Mouse (Mus musculus): ENCODE results near the gene Tmem101. TPM values are rescaled to one million over a fixed set of nuclear protein-coding genes. Genes with fewer than 3 reads are reported as not detected.

The Tmem101 gene
- polyA plus RNA-seq, 1 experiment from 2014 or later: 41.6 TPM

DNA sequence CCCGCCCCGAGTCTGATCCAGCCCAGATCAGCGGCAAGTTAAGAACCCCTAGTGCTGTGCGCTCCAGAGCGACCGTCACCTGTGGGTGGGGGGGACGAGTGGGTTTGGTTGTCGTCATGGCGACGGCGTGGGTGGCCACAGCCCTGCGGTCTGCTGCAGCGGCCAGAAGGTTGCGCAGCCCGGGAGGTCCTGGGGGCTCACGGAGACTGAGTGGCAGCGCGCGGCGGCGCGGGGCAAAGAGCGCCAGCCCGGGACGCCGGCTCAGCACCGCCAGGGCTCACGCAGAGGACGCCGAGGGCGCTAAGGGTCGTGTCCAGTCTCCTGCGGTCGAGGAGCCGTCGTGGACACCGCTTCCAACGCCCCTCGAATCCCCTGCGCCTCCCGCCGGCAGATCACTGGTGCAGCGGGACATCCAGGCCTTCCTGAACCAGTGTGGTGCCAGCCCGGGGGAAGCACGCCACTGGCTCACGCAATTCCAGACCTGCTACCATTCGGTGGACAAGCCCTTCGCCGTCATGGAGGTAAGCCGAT lies 10.7 kb downstream of the Tmem101 start, which contains the start of gene Nags:
Gene Nags, plus strand, starts transcription at position 43 of the 531 bp plus-strand sequence.
- under 1% methylated on average over 43 of the region's 50 CpGs for WGBS
- Histone ChIP-seq H3K27me3 (peaks cover 68% of the 10 kb centered on the region), H3K36me3 (no peaks in the 10 kb centered on the region), H3K9me3 (no peaks in the 10 kb centered on the region), H3K4me3 (peak within 1 kb of the TSS; percentile 19), H3K27ac (replicated peaks) (no peak within 1 kb of the TSS), H3K4me2 (replicated peaks) (peak within 1 kb of the TSS; percentile 33), H3K4me1 (peaks cover 13% of the 10 kb centered on the region), H3K9ac (replicated peaks) (no peak within 1 kb of the TSS)
- ATAC-seq (replicated peaks): no peak

DNA sequence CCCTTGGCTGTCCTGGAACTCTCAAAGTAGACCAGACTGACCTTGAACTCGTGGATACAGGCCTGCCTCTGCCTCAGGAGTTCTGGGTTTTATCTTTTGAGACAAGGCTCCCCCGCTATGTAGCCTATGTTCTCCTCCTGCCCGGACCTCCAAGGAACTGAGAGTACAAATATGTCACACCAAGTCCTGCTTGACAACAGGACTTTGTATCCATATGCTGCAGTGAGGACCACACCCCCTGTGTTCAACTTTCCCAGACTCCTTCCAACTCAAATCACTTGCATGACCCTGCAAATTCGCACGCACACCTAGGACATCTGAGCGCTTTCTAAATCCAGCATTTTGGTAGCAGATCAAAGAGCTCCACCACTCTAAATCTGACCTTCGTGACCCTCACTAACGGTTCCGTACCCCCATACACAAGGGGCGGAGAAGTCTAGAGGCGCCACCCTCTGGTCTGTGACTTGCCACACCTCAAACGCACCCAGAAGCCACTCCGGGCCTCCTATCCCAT lies 11.2 kb downstream of the Tmem101 start:
- Histone ChIP-seq H3K27me3 (peaks cover 68% of the 10 kb centered on the region), H3K27ac (replicated peaks) (no peak overlapping the region), H3K9me3 (no peaks in the 10 kb centered on the region), H3K36me3 (no peaks in the 10 kb centered on the region), H3K4me1 (peaks cover 13% of the 10 kb centered on the region), H3K9ac (replicated peaks) (no peak overlapping the region), H3K4me3 (peak overlapping the region; percentile 19), H3K4me2 (replicated peaks) (peak overlapping the region; percentile 33)
- no peak for ATAC-seq (replicated peaks)
- WGBS: 24% methylated on average over 13 of the region's 13 CpGs

DNA sequence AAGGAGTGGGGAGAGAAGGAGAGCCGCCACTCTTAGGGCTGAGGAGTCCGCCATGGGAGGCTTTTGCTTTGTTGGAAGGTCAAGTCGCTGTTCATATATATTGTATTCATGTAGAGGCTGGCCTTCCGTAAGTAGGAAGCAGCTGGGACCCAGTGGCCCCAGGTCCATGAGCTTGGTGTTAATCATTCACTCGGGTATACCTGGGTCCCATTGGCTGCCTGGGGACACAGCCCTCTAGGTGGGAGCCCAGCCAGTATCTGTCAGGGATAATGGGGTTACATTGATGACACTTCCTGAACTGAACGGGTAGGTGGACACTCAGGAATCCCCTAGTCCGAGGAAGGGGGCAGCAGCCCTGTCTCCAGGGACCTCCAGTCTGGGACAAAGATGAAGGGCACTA lies 13.8 kb downstream of the Tmem101 start:
- Histone ChIP-seq H3K36me3 (no peaks in the 10 kb centered on the region), H3K27me3 (peaks cover 46% of the 10 kb centered on the region)
- WGBS: 68% methylated on average over 7 of the region's 7 CpGs

DNA sequence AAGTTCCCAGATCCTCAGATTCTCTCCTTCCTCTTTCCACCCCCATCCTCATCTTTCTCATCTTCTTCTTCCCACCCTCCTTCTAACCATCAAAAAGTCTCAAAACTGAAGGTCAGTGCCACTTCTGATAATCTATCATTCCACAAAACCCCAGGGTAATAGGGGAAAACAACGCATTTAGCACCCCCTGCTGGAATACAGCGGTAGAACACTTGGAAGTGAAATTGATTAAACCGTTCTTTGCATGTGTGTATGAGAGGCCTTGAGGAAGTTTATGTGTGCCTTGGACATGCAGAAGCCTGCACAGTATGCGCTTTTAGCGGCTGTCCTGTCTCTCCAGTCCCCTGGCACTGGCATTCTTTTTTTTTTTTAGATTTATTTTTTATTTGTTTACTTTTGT lies 15.7 kb downstream of the Tmem101 start:
- H3K27me3 ChIP-seq: peaks cover 29% of the 10 kb centered on the region
- peaks cover 7% of the 10 kb centered on the region for H3K4me1 ChIP-seq
- H3K9ac ChIP-seq (replicated peaks): no peak overlapping the region
- WGBS: 2% methylated on average over 5 of the region's 5 CpGs
- no peak overlapping the region for H3K27ac ChIP-seq (replicated peaks)
- no peaks in the 10 kb centered on the region for H3K36me3 ChIP-seq
- no peak overlapping the region for H3K4me3 ChIP-seq
- no peak for ATAC-seq (replicated peaks)
- H3K4me2 ChIP-seq (replicated peaks): no peak overlapping the region
- H3K9me3 ChIP-seq: no peaks in the 10 kb centered on the region

More for the DNA sequence above, 13.8 kb downstream of the Tmem101 start:
- Histone ChIP-seq H3K4me2 (replicated peaks) (no peak overlapping the region), H3K9ac (replicated peaks) (no peak overlapping the region), H3K27ac (replicated peaks) (no peak overlapping the region), H3K4me1 (peaks cover 13% of the 10 kb centered on the region), H3K9me3 (no peaks in the 10 kb centered on the region), H3K4me3 (no peak overlapping the region)
- no peak for ATAC-seq (replicated peaks)

GRCm38 (mm10) chr11:102138447-102138740 lies 17.8 kb downstream of the Tmem101 start:
- H3K4me1 ChIP-seq: peaks cover 4% of the 10 kb centered on the region
- ATAC-seq (replicated peaks): peak; percentile 68; the same call in 1 of the 2 replicates
- H3K4me2 ChIP-seq (replicated peaks): peak overlapping the region; percentile 47
- under 1% methylated on average over 18 of the region's 18 CpGs for WGBS
- peaks cover 8% of the 10 kb centered on the region for H3K27me3 ChIP-seq
- H3K27ac ChIP-seq (replicated peaks): no peak overlapping the region
- H3K4me3 ChIP-seq: peak overlapping the region; percentile 26
- H3K36me3 ChIP-seq: no peaks in the 10 kb centered on the region
- no peaks in the 10 kb centered on the region for H3K9me3 ChIP-seq
- 0 out of 2 replicates have a peak overlapping the region, but pooled peaks have one; percentile 40 for H3K9ac ChIP-seq (replicated peaks)

DNA sequence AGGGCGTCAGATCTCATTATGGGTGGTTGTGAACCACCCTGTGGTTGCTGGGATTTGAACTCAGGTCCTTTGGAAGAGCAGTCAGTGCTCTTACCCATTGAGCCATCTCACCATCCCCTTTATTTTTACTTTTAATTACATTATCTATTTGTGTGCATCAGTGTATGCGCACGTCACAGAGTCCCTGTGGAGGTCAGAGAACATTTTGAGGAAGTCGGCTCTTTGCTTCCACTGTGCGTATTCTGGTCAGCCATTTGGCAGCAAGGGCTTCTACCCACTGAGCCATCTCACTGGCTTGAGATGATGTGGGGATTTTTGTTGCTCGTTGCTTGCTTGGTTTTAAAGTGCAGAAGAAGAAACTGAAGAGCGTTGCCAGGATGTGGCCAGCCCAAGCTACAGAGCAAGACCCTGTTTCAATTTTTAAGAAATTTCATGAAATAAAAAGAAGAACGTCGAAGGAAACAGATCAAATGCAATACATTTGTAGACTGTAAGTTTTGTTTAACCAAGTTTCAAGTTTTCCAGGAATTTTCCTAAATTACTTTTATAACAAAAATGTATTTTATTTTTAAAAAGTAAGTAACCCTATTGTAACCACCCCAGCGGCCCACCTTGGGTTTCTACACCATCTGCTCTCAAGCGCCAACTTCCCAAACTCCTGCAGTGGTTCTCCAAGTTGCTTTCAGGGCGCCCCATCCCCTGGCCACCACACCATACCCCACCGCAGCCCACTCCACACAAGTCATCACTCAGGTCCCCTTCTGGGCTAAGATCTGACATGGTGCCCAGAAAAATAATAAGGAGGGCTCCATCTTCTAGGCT lies 18.4 kb downstream of the Tmem101 start:
- peaks cover 4% of the 10 kb centered on the region; the same call in 1 of the 2 replicates for H3K27me3 ChIP-seq
- H3K4me1 ChIP-seq: peaks cover 4% of the 10 kb centered on the region
- WGBS: 44% methylated on average over 13 of the region's 13 CpGs
- peak overlapping the region; percentile 26 for H3K4me3 ChIP-seq
- no peaks in the 10 kb centered on the region for H3K36me3 ChIP-seq
- ATAC-seq (replicated peaks): 0 out of 2 replicates have a peak, but pooled peaks have one; percentile 6
- H3K27ac ChIP-seq (replicated peaks): no peak overlapping the region
- peak overlapping the region; percentile 47 for H3K4me2 ChIP-seq (replicated peaks)
- H3K9me3 ChIP-seq: no peaks in the 10 kb centered on the region
- 0 out of 2 replicates have a peak overlapping the region, but pooled peaks have one; percentile 40 for H3K9ac ChIP-seq (replicated peaks)

DNA sequence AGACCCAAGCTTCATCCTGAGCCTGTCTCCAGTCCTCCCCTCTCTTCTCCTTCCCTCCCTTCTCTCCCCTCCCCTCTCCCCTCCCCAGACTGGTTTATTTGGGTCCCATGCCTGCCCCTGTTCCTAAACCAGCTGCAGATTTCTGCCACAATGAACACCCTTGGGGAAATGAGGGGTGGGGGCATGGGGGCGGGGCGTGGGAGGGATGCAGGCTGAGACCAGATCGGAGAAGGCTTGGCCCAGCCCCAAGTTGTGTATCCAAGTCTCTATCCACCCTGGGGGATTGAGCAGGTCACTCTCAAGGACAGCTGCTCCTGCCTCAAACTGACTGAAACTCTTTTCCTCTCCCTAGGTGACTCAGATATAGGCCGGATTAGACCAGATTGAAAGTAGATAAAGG lies 21.7 kb downstream of the Tmem101 start:
- Histone ChIP-seq H3K9me3 (no peaks in the 10 kb centered on the region), H3K27ac (replicated peaks) (no peak overlapping the region)
- WGBS: 20% methylated on average over 4 of the region's 4 CpGs

GRCm38 (mm10) chr11:102117386-102117785 lies 38.8 kb downstream of the Tmem101 start:
- Histone ChIP-seq H3K36me3 (no peaks in the 10 kb centered on the region), H3K9ac (replicated peaks) (no peak overlapping the region), H3K4me3 (no peak overlapping the region), H3K9me3 (no peaks in the 10 kb centered on the region), H3K27me3 (no peaks in the 10 kb centered on the region), H3K27ac (replicated peaks) (no peak overlapping the region), H3K4me1 (no peaks in the 10 kb centered on the region), H3K4me2 (replicated peaks) (no peak overlapping the region)
- no peak for ATAC-seq (replicated peaks)
- 84% methylated on average over 6 of the region's 6 CpGs for WGBS

More for the DNA sequence above, 21.7 kb downstream of the Tmem101 start:
- Histone ChIP-seq H3K4me1 (peaks cover 4% of the 10 kb centered on the region), H3K36me3 (no peaks in the 10 kb centered on the region), H3K4me3 (no peak overlapping the region), H3K4me2 (replicated peaks) (no peak overlapping the region), H3K9ac (replicated peaks) (no peak overlapping the region), H3K27me3 (no peaks in the 10 kb centered on the region)
- ATAC-seq (replicated peaks): no peak

DNA sequence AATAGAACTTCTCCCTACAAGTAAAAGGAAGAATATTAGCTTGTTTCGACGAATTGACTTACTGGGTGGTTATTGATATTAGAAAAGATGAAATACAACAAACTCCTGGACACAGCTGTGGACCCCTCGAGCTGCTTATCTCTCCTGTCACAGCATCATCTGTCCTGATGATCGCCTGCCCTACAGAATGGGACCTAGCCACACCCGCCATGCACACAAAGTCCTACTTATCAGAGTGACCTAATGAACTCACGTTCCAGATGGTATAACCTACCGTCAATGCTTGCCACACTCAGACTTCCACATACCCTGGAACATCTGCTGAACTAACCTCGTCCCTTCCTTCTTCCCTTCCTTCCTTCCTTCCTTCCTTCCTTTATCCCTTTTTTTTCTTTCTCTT lies 40.0 kb downstream of the Tmem101 start:
- H3K4me1 ChIP-seq: no peaks in the 10 kb centered on the region
- H3K27ac ChIP-seq (replicated peaks): no peak overlapping the region
- no peaks in the 10 kb centered on the region for H3K9me3 ChIP-seq
- H3K27me3 ChIP-seq: no peaks in the 10 kb centered on the region
- ATAC-seq (replicated peaks): no peak
- no peak overlapping the region for H3K4me2 ChIP-seq (replicated peaks)
- H3K4me3 ChIP-seq: no peak overlapping the region
- no peak overlapping the region for H3K9ac ChIP-seq (replicated peaks)
- WGBS: 83% methylated on average over 8 of the region's 8 CpGs
- H3K36me3 ChIP-seq: no peaks in the 10 kb centered on the region

- WGBS: 86% methylated on average over 5 of the region's 5 CpGs
- no peaks in the 10 kb centered on the region for H3K36me3 ChIP-seq
- H3K4me3 ChIP-seq: no peak overlapping the region
- no peak for ATAC-seq (replicated peaks)
- no peak overlapping the region for H3K9ac ChIP-seq (replicated peaks)
- H3K27me3 ChIP-seq: peaks cover 27% of the 10 kb centered on the region
- no peak overlapping the region for H3K27ac ChIP-seq (replicated peaks)
- H3K4me2 ChIP-seq (replicated peaks): no peak overlapping the region
- H3K9me3 ChIP-seq: no peaks in the 10 kb centered on the region
- H3K4me1 ChIP-seq: peaks cover 3% of the 10 kb centered on the region
These were observed 44.6 kb downstream of the Tmem101 start for GRCm38 (mm10) chr11:102111576-102111975.

- no peaks in the 10 kb centered on the region for H3K36me3 ChIP-seq
- H3K27ac ChIP-seq (replicated peaks): no peak within 1 kb of the TSS
- H3K9ac ChIP-seq (replicated peaks): no peak within 1 kb of the TSS
- peaks cover 3% of the 10 kb centered on the region for H3K4me1 ChIP-seq
- no peaks in the 10 kb centered on the region for H3K9me3 ChIP-seq
- peaks cover 48% of the 10 kb centered on the region for H3K27me3 ChIP-seq
- no peak within 1 kb of the TSS for H3K4me2 ChIP-seq (replicated peaks)
- no peak for ATAC-seq (replicated peaks)
- 7% methylated on average over 9 of the region's 9 CpGs for WGBS
- H3K4me3 ChIP-seq: no peak within 1 kb of the TSS
These were observed 48.5 kb downstream of the Tmem101 start, which contains the start of gene Pyy for GRCm38 (mm10) chr11:102107732-102108131. Gene Pyy, minus strand, starts transcription at chr11:102107832.

GRCm38 (mm10) chr11:102106911-102107310 lies 49.3 kb downstream of the Tmem101 start:
- 3% methylated on average over 21 of the region's 21 CpGs for WGBS
- Histone ChIP-seq H3K9me3 (no peaks in the 10 kb centered on the region), H3K4me2 (replicated peaks) (no peak overlapping the region), H3K27ac (replicated peaks) (no peak overlapping the region), H3K36me3 (no peaks in the 10 kb centered on the region), H3K4me1 (peaks cover 3% of the 10 kb centered on the region), H3K27me3 (peaks cover 48% of the 10 kb centered on the region), H3K4me3 (no peak overlapping the region), H3K9ac (replicated peaks) (no peak overlapping the region)
- ATAC-seq (replicated peaks): no peak

All from forebrain, embryonic 15.5 days (tissue).